Mouse (Mus musculus) heart, embryonic 16.5 days (tissue): ENCODE measurements around the gene Procr. TPM values are rescaled to one million over a fixed set of nuclear protein-coding genes. Genes with fewer than 3 reads are reported as not detected.

Experiments
- polyA plus RNA-seq: library from polyadenylated mRNA; unstranded; fragments of >200 nt; fragmentation: Nextera tagmentation; extraction: Ambion mirVana; gene quantifications from 2 replicates; pipeline ENCODE4 v1.2.1, GENCODE M21; 2015

Gene Procr
- polyA plus RNA-seq, 1 experiment from 2014 or later: 7.5 TPM

Other genes with a start within 250 kb of the Procr start
- 24.7 and 26.1 TPM in 2 replicates for gene Acss2, start 233.2 kb upstream of the Procr start, polyA plus RNA-seq
- 1.2 and 2.1 TPM in 2 replicates for gene Ggt7, start 232.9 kb upstream of the Procr start, polyA plus RNA-seq
- 25.3 and 26.9 TPM in 2 replicates for gene Gss, start 158.3 kb upstream of the Procr start, polyA plus RNA-seq
- 22.4 and 26.4 TPM in 2 replicates for gene Myh7b, start 139.9 kb upstream of the Procr start, polyA plus RNA-seq
- gene Trpc4ap, start 58.7 kb upstream of the Procr start, polyA plus RNA-seq: 97.4 and 98.6 TPM in 2 replicates
- 27.3 and 28.8 TPM in 2 replicates for gene Edem2, start 21.6 kb upstream of the Procr start, polyA plus RNA-seq
- not detected in 2 replicates for gene Gm17581, start 15.3 kb upstream of the Procr start, polyA plus RNA-seq
- gene Mmp24, start 24.2 kb downstream of the Procr start, polyA plus RNA-seq: 0.04 TPM in 1 of 2 replicates, not detected in the other
- gene BC029722, start 68.3 kb downstream of the Procr start, polyA plus RNA-seq: 17.4 and 17.7 TPM in 2 replicates
- gene Eif6, start 75.8 kb downstream of the Procr start, polyA plus RNA-seq: 125 and 140 TPM in 2 replicates
- 0.05 and 0.07 TPM in 2 replicates for gene Fam83c, start 83.7 kb downstream of the Procr start, polyA plus RNA-seq
- 127 and 129 TPM in 2 replicates for gene Uqcc1, start 179.2 kb downstream of the Procr start, polyA plus RNA-seq
- not detected in 2 replicates for gene Gm15557, start 189.6 kb downstream of the Procr start, polyA plus RNA-seq
- gene Gdf5, start 194.2 kb downstream of the Procr start, polyA plus RNA-seq: 0.26 and 0.39 TPM in 2 replicates
- gene Cep250, start 205.3 kb downstream of the Procr start, polyA plus RNA-seq: 6.9 and 9.9 TPM in 2 replicates